Mouse (Mus musculus) liver, embryonic 14.5 days (tissue): Measurements from ENCODE around the gene Rfx3.

Source experiments
- CTCF ChIP-seq: IDR thresholded peaks from 2 replicates; pipeline ENCODE4 v1.5.1; 2016; ENCODE audit warnings: antibody characterized with exemption, low read depth, control low read depth
- EP300 ChIP-seq: IDR thresholded peaks from 2 replicates; pipeline ENCODE4 v1.6.1; 2016; ENCODE audit warnings: antibody characterized with exemption, low read depth

DNA sequence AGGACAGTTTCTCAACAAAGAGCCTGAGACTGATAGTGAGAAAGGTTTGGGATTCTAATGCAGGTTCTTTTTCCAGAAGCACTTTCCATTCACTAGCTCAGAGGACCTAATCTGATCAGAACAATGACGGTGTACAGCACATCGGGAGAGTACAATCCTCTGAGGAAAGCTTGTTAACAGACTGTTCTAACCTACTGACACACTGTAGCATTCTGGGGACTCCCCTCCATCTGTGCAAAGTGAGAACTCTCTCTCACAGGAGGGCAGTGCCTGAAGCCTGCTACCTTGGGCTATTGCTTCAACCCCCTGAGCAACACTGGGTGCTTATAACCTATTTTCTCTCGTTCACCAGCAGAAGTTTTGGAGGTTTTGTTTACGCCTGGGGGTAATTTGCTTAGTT, 106.8 kb downstream of the Rfx3 start:
- TF ChIP-seq CTCF (no peak), EP300 (no peak)
